Mouse (Mus musculus) ES-CJ7 (cell line): Measurements from ENCODE around the gene Galnt14.

ENCODE experiments used
- DNase-seq: peaks from one replicate; pipeline ENCODE4 v3.0.0; 2011; ENCODE audit warnings: low read depth, low spot score

The Galnt14 gene

GRCm38 (mm10) chr17:73668996-73669395, 41.3 kb downstream of the Galnt14 start:
- DNase-seq, result no peak

- DNase-seq, result no peak
Measured at GRCm38 (mm10) chr17:73663237-73663636, 47.0 kb downstream of the Galnt14 start.

GRCm38 (mm10) chr17:73658731-73659445, 51.4 kb downstream of the Galnt14 start:
- no peak for DNase-seq

GRCm38 (mm10) chr17:73656373-73656772, 53.9 kb downstream of the Galnt14 start:
- DNase-seq, result no peak

GRCm38 (mm10) chr17:73654261-73654660, 56.0 kb downstream of the Galnt14 start:
- DNase-seq, result no peak

- no peak for DNase-seq
Measured at GRCm38 (mm10) chr17:73649371-73649770, 60.9 kb downstream of the Galnt14 start.

- DNase-seq, result no peak
Measured at GRCm38 (mm10) chr17:73641676-73642075, 68.6 kb downstream of the Galnt14 start.

GRCm38 (mm10) chr17:73640117-73640480, 70.2 kb downstream of the Galnt14 start:
- no peak for DNase-seq

GRCm38 (mm10) chr17:73639401-73640116, 70.7 kb downstream of the Galnt14 start:
- no peak for DNase-seq

GRCm38 (mm10) chr17:73636988-73637387, 73.3 kb downstream of the Galnt14 start:
- no peak for DNase-seq

- DNase-seq, result no peak
Measured at GRCm38 (mm10) chr17:73634896-73635295, 75.4 kb downstream of the Galnt14 start.

GRCm38 (mm10) chr17:73633991-73634710, 76.1 kb downstream of the Galnt14 start:
- DNase-seq, result no peak

- DNase-seq, result no peak
Measured at GRCm38 (mm10) chr17:73628263-73628914, 81.9 kb downstream of the Galnt14 start.

GRCm38 (mm10) chr17:73626912-73627311, 83.3 kb downstream of the Galnt14 start:
- no peak for DNase-seq

GRCm38 (mm10) chr17:73620049-73620448, 90.2 kb downstream of the Galnt14 start:
- no peak for DNase-seq

- DNase-seq, result no peak
Measured at GRCm38 (mm10) chr17:73602552-73603478, 107.4 kb downstream of the Galnt14 start.

GRCm38 (mm10) chr17:73599923-73600322, 110.3 kb downstream of the Galnt14 start:
- no peak for DNase-seq

GRCm38 (mm10) chr17:73592081-73592480, 118.2 kb downstream of the Galnt14 start:
- DNase-seq, result no peak

GRCm38 (mm10) chr17:73587573-73587972, 122.7 kb downstream of the Galnt14 start:
- DNase-seq, result no peak

GRCm38 (mm10) chr17:73574186-73574585, 136.1 kb downstream of the Galnt14 start:
- DNase-seq, result no peak

- no peak for DNase-seq
Measured at GRCm38 (mm10) chr17:73572881-73573280, 137.4 kb downstream of the Galnt14 start.
